In the genomic region with DNA sequence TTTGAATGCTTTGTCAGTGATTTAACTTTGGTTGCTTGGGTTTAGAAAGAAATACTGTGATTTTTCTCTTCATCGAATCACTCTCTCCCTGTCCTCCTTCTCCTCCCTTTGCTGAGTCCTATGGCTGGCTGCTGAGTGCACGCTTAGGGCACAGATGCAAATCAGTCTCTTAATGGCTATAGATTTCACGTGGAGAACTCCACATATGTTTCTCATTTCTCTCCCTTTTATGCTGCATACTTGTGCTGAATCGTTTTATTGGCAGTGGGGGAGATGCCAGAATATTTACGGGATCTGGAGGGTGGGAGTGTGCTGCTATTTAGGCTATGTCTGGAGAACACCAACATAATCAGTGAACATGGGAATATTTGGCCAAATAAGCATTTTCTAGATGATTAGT, we compare ENCODE assay signal across 30 mouse cellular contexts.
DNase-seq lines count a peak whose midpoint lies in the region; ATAC-seq lines count a peak whose summit lies in the region.
"Had no signal": no experiment of that assay in that cellular context is flagged by ENCODE, and none has a peak within 500 bp of the region (broad histone marks: within the 10 kb centered on the region; RNA-seq: fewer than 3 reads in every experiment).

No protein-coding gene starts in this region.

- peak overlapping the region; percentile 21; the same call in 1 of the 2 replicates for H3K4me2 ChIP-seq in embryonic facial prominence, embryonic 12.5 days (replicated peaks)
- 0 out of 2 replicates have a peak overlapping the region, but pooled peaks have one; percentile 14 for H3K4me2 ChIP-seq in limb, embryonic 15.5 days
- H3K4me2 ChIP-seq in midbrain, embryonic 16.5 days (ENCODE audit: low read length) = no peak overlapping the region
- H3K4me2 ChIP-seq: forebrain, embryonic 13.5 days; heart, embryonic 13.5 days; liver, embryonic 15.5 days; midbrain, embryonic 11.5 days had no signal

- H3K36me3 ChIP-seq in embryonic facial prominence, embryonic 12.5 days = no peaks in the 10 kb centered on the region
- no peaks in the 10 kb centered on the region for H3K36me3 ChIP-seq in limb, embryonic 15.5 days
- no peaks in the 10 kb centered on the region for H3K36me3 ChIP-seq in midbrain, embryonic 16.5 days (ENCODE audit: control insufficient read depth, insufficient read depth, low read length)
- H3K36me3 ChIP-seq: G1E; heart, embryonic 13.5 days; liver, embryonic 15.5 days had no signal

- peak; percentile 79; the same call in 1 of the 2 replicates for ATAC-seq in embryonic facial prominence, embryonic 12.5 days (ENCODE audit: insufficient number of reproducible peaks, insufficient read depth, low FRiP score, low TSS enrichment)
- ATAC-seq in limb, embryonic 15.5 days (ENCODE audit: insufficient number of reproducible peaks, low FRiP score, low TSS enrichment, low read depth) = peak; percentile 81; the same call in 1 of the 2 replicates
- no peak for ATAC-seq in midbrain, embryonic 16.5 days
- ATAC-seq: activated CD4-positive, CD25-positive, alpha-beta regulatory T cell, adult 4 months; forebrain, embryonic 13.5 days; hindbrain, postnatal 0 days had no signal

- no peak overlapping the region for H3K9ac ChIP-seq in embryonic facial prominence, embryonic 12.5 days
- no peak overlapping the region for H3K9ac ChIP-seq in limb, embryonic 15.5 days
- H3K9ac ChIP-seq in midbrain, embryonic 16.5 days (ENCODE audit: low read depth, low read length) = no peak overlapping the region
- H3K9ac ChIP-seq: forebrain, embryonic 13.5 days; heart, embryonic 13.5 days; liver, embryonic 15.5 days had no signal

- peak; percentile 62 for DNase-seq in embryo, embryonic 11 days
- DNase-seq in hindlimb bud, embryonic 11.5 days (ENCODE audit: extremely low spot score, low read depth, low spot score) = peak; percentile 61
- DNase-seq in right cerebral cortex, postnatal 25 days = no peak
- DNase-seq in layer of hippocampus, postnatal 14 days (ENCODE audit: low spot score in 2 of 2) = no peak
- DNase-seq: adrenal gland, adult 8-10 months; B cell, adult 2 months; cerebellum, adult 18-20 months; cerebellum, postnatal 25 days; gastrocnemius, postnatal 10 days; heart, adult 18-20 months; heart, postnatal 14 days; kidney, adult 11 months; kidney, postnatal 4 days; liver; lung, postnatal 4 days; thymus, adult 2 months; thymus, postnatal 4 days had no signal

- peak overlapping the region; percentile 82 for H3K27ac ChIP-seq in embryonic facial prominence, embryonic 12.5 days
- H3K27ac ChIP-seq in limb, embryonic 15.5 days = no peak overlapping the region
- no peak overlapping the region for H3K27ac ChIP-seq in midbrain, embryonic 16.5 days (ENCODE audit: low read length)
- H3K27ac ChIP-seq: forebrain, embryonic 13.5 days; heart, embryonic 13.5 days; hindbrain, postnatal 0 days; left cerebral cortex, adult 2 months; liver, embryonic 15.5 days; stomach, postnatal 0 days had no signal

- H3K4me1 ChIP-seq in embryonic facial prominence, embryonic 12.5 days = peaks cover 16% of the 10 kb centered on the region; the same call in 1 of the 2 replicates
- peaks cover 9% of the 10 kb centered on the region; the same call in 1 of the 2 replicates for H3K4me1 ChIP-seq in limb, embryonic 15.5 days
- H3K4me1 ChIP-seq in midbrain, embryonic 16.5 days (ENCODE audit: control insufficient read depth, insufficient read depth, low read length) = no peaks in the 10 kb centered on the region
- H3K4me1 ChIP-seq: forebrain, embryonic 13.5 days; heart, embryonic 13.5 days; liver, embryonic 15.5 days had no signal

- WGBS in embryonic facial prominence, embryonic 12.5 days = 26% methylated on average over 5 of the region's 5 CpGs
- 23% methylated on average over 5 of the region's 5 CpGs for WGBS in limb, embryonic 15.5 days
- 71% methylated on average over 4 of the region's 5 CpGs for WGBS in midbrain, embryonic 16.5 days

- no peak overlapping the region for H3K4me3 ChIP-seq in embryonic facial prominence, embryonic 12.5 days
- no peak overlapping the region for H3K4me3 ChIP-seq in limb, embryonic 15.5 days
- no peak overlapping the region for H3K4me3 ChIP-seq in midbrain, embryonic 16.5 days (ENCODE audit: low read depth, low read length)
- H3K4me3 ChIP-seq: forebrain, embryonic 13.5 days; heart, embryonic 13.5 days; left cerebral cortex, adult 2 months; liver, embryonic 15.5 days had no signal

- no peaks in the 10 kb centered on the region for H3K9me3 ChIP-seq in embryonic facial prominence, embryonic 12.5 days
- H3K9me3 ChIP-seq in limb, embryonic 15.5 days = no peaks in the 10 kb centered on the region
- no peaks in the 10 kb centered on the region for H3K9me3 ChIP-seq in midbrain, embryonic 16.5 days (replicated peaks; ENCODE audit: control insufficient read depth, low read length, poor library complexity, severe bottlenecking)
- H3K9me3 ChIP-seq: forebrain, embryonic 13.5 days; heart, embryonic 13.5 days; liver, embryonic 15.5 days had no signal

- H3K27me3 ChIP-seq in embryonic facial prominence, embryonic 12.5 days = no peaks in the 10 kb centered on the region
- H3K27me3 ChIP-seq in limb, embryonic 15.5 days = no peaks in the 10 kb centered on the region
- no peaks in the 10 kb centered on the region for H3K27me3 ChIP-seq in midbrain, embryonic 16.5 days (ENCODE audit: control insufficient read depth, insufficient read depth, low read depth, low read length)
- H3K27me3 ChIP-seq: CH12.LX; forebrain, embryonic 13.5 days; heart, embryonic 13.5 days; liver, embryonic 15.5 days had no signal

Comparison
In these comparisons a context has a peak if more than half of its experiments do, and no peak if none do; other contexts are left out.
1. DNase-seq: peak in embryo, embryonic 11 days (single experiment) and hindlimb bud, embryonic 11.5 days (single experiment); none in right cerebral cortex, postnatal 25 days (single experiment) and layer of hippocampus, postnatal 14 days (0 of 2).